Mouse (Mus musculus): ENCODE measurements around the gene Hmgcl. TPM values are rescaled to one million over a fixed set of nuclear protein-coding genes. Genes with fewer than 3 reads are reported as not detected.

Gene Hmgcl
- polyA plus RNA-seq, 2 experiments: 69.7 to 93.4 TPM

- Histone ChIP-seq H3K4me2 (replicated peaks; ENCODE audit: low read depth, low read length, severe bottlenecking) (no peak overlapping the region), H3K9ac (ENCODE audit: low read depth, low read length, severe bottlenecking) (no peak overlapping the region), H3K36me3 (ENCODE audit: control insufficient read depth, insufficient read depth, low read length) (peaks cover 89% of the 10 kb centered on the region), H3K27ac (replicated peaks; ENCODE audit: low read depth, low read length) (no peak overlapping the region), H3K9me3 (ENCODE audit: control insufficient read depth, low read length) (no peaks in the 10 kb centered on the region), H3K27me3 (ENCODE audit: control insufficient read depth, insufficient read depth, low read length) (no peaks in the 10 kb centered on the region), H3K4me3 (replicated peaks; ENCODE audit: low read length) (no peak overlapping the region), H3K4me1 (ENCODE audit: control insufficient read depth, insufficient read depth, low read length) (no peaks in the 10 kb centered on the region)
- no peak for DNase-seq (ENCODE audit: low spot score)
- TF ChIP-seq POLR2A (IDR thresholded peaks at IDR 0.05; ENCODE audit: borderline replicate concordance, extremely low read depth, insufficient read depth, insufficient read length): no peak
- 97% methylated on average over 8 of the region's 8 CpGs for WGBS
- no peak for ATAC-seq (ENCODE audit: low FRiP score, low read depth)
Observed at GRCm38 (mm10) chr4:136008782-136009447, 62.7 kb downstream of the Hmgcl start.

- Histone ChIP-seq H3K27ac (replicated peaks; ENCODE audit: low read depth, low read length) (no peak overlapping the region), H3K9me3 (ENCODE audit: control insufficient read depth, low read length) (no peaks in the 10 kb centered on the region), H3K4me3 (replicated peaks; ENCODE audit: low read length) (no peak overlapping the region), H3K9ac (ENCODE audit: low read depth, low read length, severe bottlenecking) (no peak overlapping the region), H3K4me1 (ENCODE audit: control insufficient read depth, insufficient read depth, low read length) (no peaks in the 10 kb centered on the region), H3K4me2 (replicated peaks; ENCODE audit: low read depth, low read length, severe bottlenecking) (no peak overlapping the region), H3K36me3 (ENCODE audit: control insufficient read depth, insufficient read depth, low read length) (peaks cover 80% of the 10 kb centered on the region), H3K27me3 (ENCODE audit: control insufficient read depth, insufficient read depth, low read length) (no peaks in the 10 kb centered on the region)
- no peak for DNase-seq (ENCODE audit: low spot score)
- no peak for ATAC-seq (ENCODE audit: low FRiP score, low read depth)
- TF ChIP-seq POLR2A (IDR thresholded peaks at IDR 0.05; ENCODE audit: borderline replicate concordance, extremely low read depth, insufficient read depth, insufficient read length): no peak
- 91% methylated on average over 4 of the region's 4 CpGs for WGBS
Observed at GRCm38 (mm10) chr4:136010586-136010985, 64.3 kb downstream of the Hmgcl start.

Other genes with a start within 250 kb of the Hmgcl start
- gene Il22ra1, start 218.3 kb upstream of the Hmgcl start, polyA plus RNA-seq (2012; rRNA removed): 1.2 and 1.6 TPM in 2 replicates
- 0.79 and 1.2 TPM in 2 replicates for gene Il22ra1, start 218.3 kb upstream of the Hmgcl start, polyA plus RNA-seq (2014; fragmentation: Nextera tagmentation; extraction: Ambion mirVana)
- 8.1 and 12.7 TPM in 2 replicates for gene Myom3, start 186.7 kb upstream of the Hmgcl start, polyA plus RNA-seq (2012; rRNA removed)
- 2.5 and 5.0 TPM in 2 replicates for gene Myom3, start 186.7 kb upstream of the Hmgcl start, polyA plus RNA-seq (2014; fragmentation: Nextera tagmentation; extraction: Ambion mirVana)
- 139 and 145 TPM in 2 replicates for gene Srsf10, start 90.7 kb upstream of the Hmgcl start, polyA plus RNA-seq (2012; rRNA removed)
- 258 and 273 TPM in 2 replicates for gene Srsf10, start 90.7 kb upstream of the Hmgcl start, polyA plus RNA-seq (2014; fragmentation: Nextera tagmentation; extraction: Ambion mirVana)
- gene Pnrc2, start 72.6 kb upstream of the Hmgcl start, polyA plus RNA-seq (2012; rRNA removed): 105 and 106 TPM in 2 replicates
- gene Pnrc2, start 72.6 kb upstream of the Hmgcl start, polyA plus RNA-seq (2014; fragmentation: Nextera tagmentation; extraction: Ambion mirVana): 165 and 178 TPM in 2 replicates
- gene Cnr2, start 51.1 kb upstream of the Hmgcl start, polyA plus RNA-seq (2012; rRNA removed): 0.70 TPM in 2 replicates
- 0.57 and 0.94 TPM in 2 replicates for gene Cnr2, start 51.1 kb upstream of the Hmgcl start, polyA plus RNA-seq (2014; fragmentation: Nextera tagmentation; extraction: Ambion mirVana)
- 45.6 and 50.1 TPM in 2 replicates for gene Fuca1, start 25.7 kb upstream of the Hmgcl start, polyA plus RNA-seq (2012; rRNA removed)
- gene Fuca1, start 25.7 kb upstream of the Hmgcl start, polyA plus RNA-seq (2014; fragmentation: Nextera tagmentation; extraction: Ambion mirVana): 80.8 and 92.8 TPM in 2 replicates
- 83.7 and 101 TPM in 2 replicates for gene Gale, start 17.3 kb downstream of the Hmgcl start, polyA plus RNA-seq (2012; rRNA removed)
- gene Gale, start 17.3 kb downstream of the Hmgcl start, polyA plus RNA-seq (2014; fragmentation: Nextera tagmentation; extraction: Ambion mirVana): 52.0 and 59.3 TPM in 2 replicates
- 106 and 133 TPM in 2 replicates for gene Lypla2, start 26.2 kb downstream of the Hmgcl start, polyA plus RNA-seq (2012; rRNA removed)
- 105 and 117 TPM in 2 replicates for gene Lypla2, start 26.2 kb downstream of the Hmgcl start, polyA plus RNA-seq (2014; fragmentation: Nextera tagmentation; extraction: Ambion mirVana)
- 49.1 and 50.2 TPM in 2 replicates for gene Pithd1, start 40.8 kb downstream of the Hmgcl start, polyA plus RNA-seq (2012; rRNA removed)
- 52.6 and 59.9 TPM in 2 replicates for gene Pithd1, start 40.8 kb downstream of the Hmgcl start, polyA plus RNA-seq (2014; fragmentation: Nextera tagmentation; extraction: Ambion mirVana)
- 21.6 and 28.1 TPM in 2 replicates for gene Eloa, start 75.3 kb downstream of the Hmgcl start, polyA plus RNA-seq (2012; rRNA removed)
- 50.5 and 50.8 TPM in 2 replicates for gene Eloa, start 75.3 kb downstream of the Hmgcl start, polyA plus RNA-seq (2014; fragmentation: Nextera tagmentation; extraction: Ambion mirVana)
- gene Rpl11, start 107.0 kb downstream of the Hmgcl start, polyA plus RNA-seq (2012; rRNA removed): 1,058 and 1,343 TPM in 2 replicates
- gene Rpl11, start 107.0 kb downstream of the Hmgcl start, polyA plus RNA-seq (2014; fragmentation: Nextera tagmentation; extraction: Ambion mirVana): 547 and 591 TPM in 2 replicates
- 417 and 561 TPM in 2 replicates for gene Id3, start 197.0 kb downstream of the Hmgcl start, polyA plus RNA-seq (2012; rRNA removed)
- 500 and 565 TPM in 2 replicates for gene Id3, start 197.0 kb downstream of the Hmgcl start, polyA plus RNA-seq (2014; fragmentation: Nextera tagmentation; extraction: Ambion mirVana)
- 8.9 and 9.4 TPM in 2 replicates for gene E2f2, start 225.9 kb downstream of the Hmgcl start, polyA plus RNA-seq (2012; rRNA removed)
- gene E2f2, start 225.9 kb downstream of the Hmgcl start, polyA plus RNA-seq (2014; fragmentation: Nextera tagmentation; extraction: Ambion mirVana): 5.9 and 6.8 TPM in 2 replicates